Mouse (Mus musculus) liver, adult 2 months (tissue): ENCODE data around the gene Ugt1a9. TPM values are rescaled to one million over a fixed set of nuclear protein-coding genes. Genes with fewer than 3 reads are reported as not detected.
A peak's percentile ranks its signal among the peaks of the same experiment; 100 is the strongest.

Experiments used
- DNase-seq: peaks from one replicate; pipeline ENCODE4 v3.0.0-alpha.2; 2011; ENCODE audit warnings: low read depth, low spot score; ENCODE audit errors: extremely low read depth
- H3K27ac ChIP-seq: fragments of 200-500 bp; replicated peaks from 2 replicates; pipeline ENCODE4 v1.5.1; 2012; ENCODE audit warnings: low read depth, mild to moderate bottlenecking, control low read depth, inconsistent platforms, low read length; ENCODE audit not compliant: insufficient read depth
- H3K27me3 ChIP-seq: fragments of 200-500 bp; 2 replicates; pipeline ENCODE4 v1.6.1; 2012; ENCODE audit warnings: mild to moderate bottlenecking, moderate library complexity, low read length, inconsistent platforms; ENCODE audit not compliant: control insufficient read depth, insufficient read depth
- H3K36me3 ChIP-seq: fragments of 200-500 bp; 2 replicates; pipeline ENCODE4 v1.6.1; 2012; ENCODE audit warnings: low read length, inconsistent platforms; ENCODE audit not compliant: control insufficient read depth, insufficient read depth
- H3K4me1 ChIP-seq: fragments of 200-500 bp; 2 replicates; pipeline ENCODE4 v1.6.1; 2011; ENCODE audit warnings: low read length; ENCODE audit not compliant: control insufficient read depth, insufficient read depth
- H3K4me3 ChIP-seq: fragments of 200-500 bp; 2 replicates; pipeline ENCODE4 v1.5.1; 2011; ENCODE audit warnings: low read depth, mild to moderate bottlenecking, control low read depth, low read length, moderate library complexity; ENCODE audit not compliant: insufficient read depth
- H3K79me2 ChIP-seq: fragments of 200-500 bp; 2 replicates; pipeline ENCODE4 v1.6.1; 2012; ENCODE audit warnings: inconsistent platforms, mild to moderate bottlenecking, low read length, moderate library complexity; ENCODE audit not compliant: control insufficient read depth, insufficient read depth
- H3K9ac ChIP-seq: fragments of 200-500 bp; 2 replicates; pipeline ENCODE4 v1.6.1; 2012; ENCODE audit warnings: low read depth, mild to moderate bottlenecking, control low read depth, inconsistent platforms, low read length
- CTCF ChIP-seq: fragments of 200-500 bp; IDR thresholded peaks from 2 replicates; pipeline ENCODE4 v1.5.1; 2011; ENCODE audit warnings: low read depth, low read length, control low read depth
- POLR2A ChIP-seq: fragments of 200-500 bp; IDR thresholded peaks from 2 replicates; pipeline ENCODE4 v1.6.1; 2011; ENCODE audit warnings: low read length, control low read depth; ENCODE audit not compliant: insufficient read depth; ENCODE audit errors: extremely low read depth
- WGBS: fragments of 180-500 bp; shearing (Covaris S2); methylation state at CpG from one replicate; pipeline ENCODE4 v1.1.7; 2018; 5-methylcytosine and 5-hydroxymethylcytosine counted together
- polyA plus RNA-seq: library from polyadenylated mRNA; depleted of rRNA; stranded (reverse); fragments of >200 nt; gene quantifications from 2 replicates; pipeline ENCODE4 v1.2.3, GENCODE M21; 2012
- total RNA-seq: library from RNA; depleted of rRNA; stranded (reverse); fragments of >200 nt; gene quantifications from 2 replicates; pipeline ENCODE4 v1.2.3, GENCODE M21; 2014

Gene Ugt1a9
- total and polyA plus RNA-seq, 2 experiments = 142 to 177 TPM

DNA sequence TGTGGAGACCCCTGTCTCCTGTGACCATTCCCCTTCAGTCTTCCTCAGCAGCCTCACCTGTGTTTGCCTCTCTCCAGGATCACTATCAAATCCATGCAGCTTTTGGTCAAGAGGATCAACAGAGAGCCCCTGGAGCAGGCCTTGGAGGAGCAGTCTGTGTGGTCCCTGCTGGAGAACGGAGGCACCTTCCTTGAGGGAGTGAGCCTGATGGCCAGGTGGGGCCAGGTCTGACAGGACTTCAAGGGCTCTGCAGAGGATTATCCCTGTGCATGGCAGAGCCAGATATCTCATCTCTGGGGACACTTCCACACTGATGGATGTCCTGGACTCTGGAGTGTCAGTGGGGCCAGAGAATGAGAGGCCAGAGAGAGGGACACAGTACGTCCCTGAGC lies 184.9 kb downstream of the Ugt1a9 start:
- H3K79me2 ChIP-seq = no peaks in the 10 kb centered on the region
- H3K4me3 ChIP-seq = no peak overlapping the region
- H3K4me1 ChIP-seq = peaks cover 25% of the 10 kb centered on the region
- no peak for DNase-seq
- TF ChIP-seq CTCF (no peak), POLR2A (no peak)
- H3K9ac ChIP-seq = no peak overlapping the region
- no peaks in the 10 kb centered on the region for H3K36me3 ChIP-seq
- H3K27ac ChIP-seq = no peak overlapping the region
- WGBS = 61% methylated on average over 2 of the region's 2 CpGs
- H3K27me3 ChIP-seq = no peaks in the 10 kb centered on the region

DNA sequence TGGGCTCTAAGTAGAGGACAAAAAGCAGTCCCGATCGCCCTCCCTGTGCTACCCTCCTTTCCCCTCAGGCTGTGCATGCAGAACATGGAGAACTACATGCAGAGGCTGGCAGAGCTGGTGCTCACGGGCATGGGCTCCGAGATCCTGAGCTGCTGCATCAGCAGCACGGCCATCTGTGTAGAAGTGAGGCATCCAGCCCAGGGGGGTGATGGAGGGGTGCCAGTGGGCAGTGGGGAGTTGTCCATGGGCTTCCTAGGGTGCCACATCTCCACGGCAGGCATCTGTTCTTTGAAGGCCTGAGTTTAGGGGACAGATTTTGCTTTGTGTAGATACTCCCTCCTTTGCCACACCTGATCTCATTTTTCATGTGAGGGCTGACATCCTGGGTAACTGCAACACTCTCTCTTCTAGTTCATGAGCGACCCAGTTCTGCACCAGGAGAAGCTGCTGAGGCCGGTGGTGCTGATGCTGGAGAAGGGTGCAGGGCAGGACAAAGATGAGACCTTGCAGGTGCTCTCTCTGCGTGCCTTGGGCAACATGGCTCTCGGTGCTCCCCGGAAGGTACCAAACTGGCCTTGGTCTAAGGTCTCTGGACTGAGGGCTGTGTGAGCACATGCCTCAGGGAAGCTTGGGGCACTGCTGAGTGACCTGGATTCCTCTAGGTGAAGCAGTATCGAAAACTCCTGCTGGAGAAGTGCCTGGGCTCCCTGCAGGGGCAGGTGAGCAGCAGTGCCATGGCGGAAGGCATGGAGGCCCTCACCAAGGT lies 185.6 kb downstream of the Ugt1a9 start:
- no peak overlapping the region for H3K4me3 ChIP-seq
- no peak overlapping the region for H3K27ac ChIP-seq
- no peak for DNase-seq
- TF ChIP-seq CTCF (no peak), POLR2A (no peak)
- H3K27me3 ChIP-seq = no peaks in the 10 kb centered on the region
- H3K9ac ChIP-seq = no peak overlapping the region
- peaks cover 30% of the 10 kb centered on the region for H3K4me1 ChIP-seq
- H3K79me2 ChIP-seq = no peaks in the 10 kb centered on the region
- 82% methylated on average over 13 of the region's 13 CpGs for WGBS
- no peaks in the 10 kb centered on the region for H3K36me3 ChIP-seq

DNA sequence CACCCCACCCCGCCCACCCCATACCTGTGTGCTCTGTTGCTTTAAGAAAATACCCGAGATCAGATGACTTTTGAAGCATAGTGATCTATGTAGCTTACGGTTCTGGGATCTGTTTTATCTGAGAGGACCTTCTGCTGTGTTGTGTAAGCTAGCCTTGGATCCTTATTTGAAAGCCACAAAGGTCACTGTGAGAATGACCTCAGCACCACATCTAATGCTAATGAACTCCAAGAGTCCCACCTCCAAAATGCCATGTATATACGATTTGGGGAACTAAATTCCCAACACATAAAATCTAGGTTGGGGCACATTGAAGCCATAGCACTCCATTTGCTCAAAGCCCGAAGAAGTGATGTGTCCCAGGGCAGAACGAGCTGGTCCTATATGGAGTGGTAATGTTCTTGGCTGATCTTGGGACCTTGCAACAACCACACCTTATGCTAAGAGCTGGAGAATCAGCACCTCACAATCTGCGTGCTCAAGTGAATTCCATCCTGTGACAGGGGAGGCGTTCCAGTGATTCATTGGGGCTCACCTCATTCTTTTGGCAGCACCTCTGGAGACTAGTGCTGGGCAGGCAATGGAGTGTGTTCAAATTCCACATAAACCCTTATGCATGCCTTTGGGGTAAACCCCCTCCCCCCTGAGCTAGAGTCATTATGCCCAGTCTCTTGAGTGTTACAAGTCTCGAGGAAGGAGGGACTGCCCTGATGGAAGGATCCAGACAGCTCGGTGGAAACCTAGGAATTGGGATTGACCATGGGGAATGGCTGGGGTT lies 186.5 kb downstream of the Ugt1a9 start:
- peak; percentile 88 for DNase-seq
- H3K36me3 ChIP-seq = no peaks in the 10 kb centered on the region
- no peaks in the 10 kb centered on the region for H3K27me3 ChIP-seq
- H3K4me3 ChIP-seq = no peak overlapping the region
- TF ChIP-seq POLR2A (no peak), CTCF (no peak)
- H3K9ac ChIP-seq = no peak overlapping the region
- H3K79me2 ChIP-seq = no peaks in the 10 kb centered on the region
- peaks cover 30% of the 10 kb centered on the region for H3K4me1 ChIP-seq
- H3K27ac ChIP-seq = no peak overlapping the region
- WGBS = 67% methylated on average over 10 of the region's 10 CpGs

DNA sequence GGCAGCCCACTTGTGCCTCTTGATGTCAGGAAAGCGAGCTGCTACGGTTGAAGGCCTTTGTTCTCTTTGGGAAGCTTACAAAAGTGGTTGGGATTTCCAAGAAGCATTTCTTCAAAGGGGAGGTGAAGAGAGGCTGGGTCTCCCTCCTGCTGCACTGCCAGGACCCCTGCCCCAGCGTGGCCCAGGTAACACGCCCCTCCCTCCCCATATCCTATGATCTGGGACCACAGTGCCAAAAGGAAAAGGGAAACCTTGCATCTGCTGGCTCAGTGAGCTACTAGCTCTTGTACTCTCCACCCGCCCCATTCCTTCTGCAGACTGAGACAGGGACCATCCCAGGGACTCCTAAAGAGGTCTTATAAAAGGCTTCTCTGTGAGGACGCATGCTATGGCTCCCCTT lies 187.1 kb downstream of the Ugt1a9 start:
- H3K27me3 ChIP-seq = no peaks in the 10 kb centered on the region
- H3K79me2 ChIP-seq = no peaks in the 10 kb centered on the region
- DNase-seq = no peak
- peaks cover 2% of the 10 kb centered on the region; the same call in 1 of the 2 replicates for H3K36me3 ChIP-seq
- no peak overlapping the region for H3K9ac ChIP-seq
- no peak for TF ChIP-seq CTCF
- no peak for TF ChIP-seq POLR2A
- H3K27ac ChIP-seq = no peak overlapping the region
- no peak overlapping the region for H3K4me3 ChIP-seq
- 89% methylated on average over 6 of the region's 6 CpGs for WGBS
- H3K4me1 ChIP-seq = peaks cover 29% of the 10 kb centered on the region

GRCm38 (mm10) chr1:88258361-88258760 lies 187.8 kb downstream of the Ugt1a9 start:
- 77% methylated on average over 6 of the region's 6 CpGs for WGBS

More at GRCm38 (mm10) chr1:88258361-88258760, 187.8 kb downstream of the Ugt1a9 start:
- H3K79me2 ChIP-seq = no peaks in the 10 kb centered on the region
- H3K4me3 ChIP-seq = no peak overlapping the region
- TF ChIP-seq POLR2A (no peak), CTCF (no peak)
- H3K27me3 ChIP-seq = no peaks in the 10 kb centered on the region
- DNase-seq = no peak
- no peak overlapping the region for H3K9ac ChIP-seq
- peaks cover 6% of the 10 kb centered on the region; the same call in 1 of the 2 replicates for H3K36me3 ChIP-seq
- H3K4me1 ChIP-seq = peaks cover 22% of the 10 kb centered on the region
- H3K27ac ChIP-seq = no peak overlapping the region
